ENCODE assay signal across 14 mouse cellular contexts in the genomic region with DNA sequence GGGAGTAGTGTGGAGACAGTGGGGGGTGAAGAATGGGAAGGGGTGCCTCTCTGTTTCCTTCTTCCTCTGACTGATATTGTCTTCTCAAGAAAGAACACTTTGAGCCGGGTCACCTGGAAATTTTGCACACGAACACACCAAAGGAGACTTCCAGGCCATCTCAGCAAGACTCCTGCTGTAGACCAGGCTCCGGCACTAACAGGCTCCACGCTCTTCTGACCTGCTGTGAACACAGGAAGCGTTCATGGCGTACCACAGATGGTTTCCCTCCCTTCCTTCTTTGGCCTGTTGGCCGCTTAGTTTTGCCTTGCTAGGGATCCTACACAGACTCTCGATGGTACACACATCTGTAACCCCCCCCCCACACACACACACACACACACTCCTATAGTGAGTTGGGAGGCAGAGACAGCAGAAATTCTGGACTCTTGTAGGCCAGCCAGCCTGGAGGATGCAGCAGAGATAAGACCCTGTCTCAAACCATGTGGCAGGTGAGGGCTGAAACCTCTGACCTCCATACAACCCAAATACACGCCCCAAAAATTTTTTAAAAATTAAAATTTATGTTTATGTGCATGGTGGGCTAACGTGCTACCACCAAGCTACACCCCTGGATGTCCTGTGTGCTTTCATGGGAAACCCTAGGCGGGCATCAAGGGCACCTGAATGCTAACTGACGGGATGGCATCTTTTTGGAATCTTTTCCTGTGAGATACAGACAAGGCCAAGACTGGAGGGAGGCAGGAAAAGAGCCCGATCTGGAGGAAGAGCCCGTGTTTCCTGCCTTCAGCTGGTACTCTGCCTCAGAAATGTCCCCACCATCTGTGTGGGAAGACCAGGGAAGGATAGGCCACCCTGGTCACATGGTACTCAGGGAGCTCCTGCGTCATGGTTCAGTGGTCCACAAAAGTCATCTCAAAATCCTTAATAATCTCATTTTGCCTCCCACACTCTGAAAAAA.
"Had no signal": no experiment of that assay in that cellular context is flagged by ENCODE, and none has a peak within 500 bp of the region (broad histone marks: within the 10 kb centered on the region; RNA-seq: fewer than 3 reads in every experiment).

No protein-coding gene starts in this region.

- H3K27me3 ChIP-seq: liver, embryonic 15.5 days; midbrain, embryonic 12.5 days; neural tube, embryonic 12.5 days had no signal

- H3K4me3 ChIP-seq: liver, embryonic 15.5 days; midbrain, embryonic 10.5 days; midbrain, embryonic 12.5 days; myocyte; neural tube, embryonic 12.5 days had no signal

- DNase-seq: liver, postnatal 0 days; midbrain, embryonic 14.5 days; retina, postnatal 1 day; right cerebral cortex, adult 18-20 months; thymus, adult 18-20 months; thymus, postnatal 14 days; thymus, postnatal 36 days had no signal

- H3K4me1 ChIP-seq: liver, embryonic 15.5 days; midbrain, embryonic 10.5 days; midbrain, embryonic 12.5 days; neural tube, embryonic 12.5 days had no signal

- ATAC-seq: liver, postnatal 0 days; midbrain, embryonic 16.5 days had no signal

- H3K4me2 ChIP-seq: liver, embryonic 15.5 days; lung, embryonic 14.5 days; midbrain, embryonic 12.5 days; neural tube, embryonic 12.5 days had no signal

- H3K27ac ChIP-seq: liver, embryonic 15.5 days; midbrain, embryonic 10.5 days; midbrain, embryonic 12.5 days; neural tube, embryonic 12.5 days had no signal

- H3K36me3 ChIP-seq: liver, embryonic 15.5 days; midbrain, embryonic 10.5 days; midbrain, embryonic 12.5 days; neural tube, embryonic 12.5 days had no signal

- H3K9ac ChIP-seq: liver, embryonic 15.5 days; liver, postnatal 0 days; lung, embryonic 14.5 days; midbrain, embryonic 12.5 days; neural tube, embryonic 12.5 days had no signal

- H3K9me3 ChIP-seq: liver, embryonic 15.5 days; midbrain, embryonic 10.5 days; midbrain, embryonic 12.5 days; neural tube, embryonic 12.5 days had no signal
